11 mouse cellular contexts compared by ENCODE assay signal in genomic region chr2:6209116-6209515, GRCm38 (mm10). TPM values are rescaled to one million over a fixed set of nuclear protein-coding genes. Genes with fewer than 3 reads are reported as not detected.
A peak's percentile ranks its signal among the peaks of the same experiment; 100 is the strongest.
DNase-seq lines count a peak whose midpoint lies in the region; ATAC-seq lines count a peak whose summit lies in the region.
"Had no signal": no experiment of that assay in that cellular context is flagged by ENCODE, and none has a peak within 500 bp of the region (broad histone marks: within the 10 kb centered on the region; RNA-seq: fewer than 3 reads in every experiment).

No protein-coding gene starts in this region.

- intact Hi-C loops in left cerebral cortex, postnatal 10 days (cut with DNase I): no loop called here

- no peak for DNase-seq in frontal cortex, postnatal 25 days (ENCODE audit: low spot score in 2 of 2)
- DNase-seq in spleen, postnatal 36 days (ENCODE audit: low spot score in 2 of 2): peak; percentile 50 to 54
- DNase-seq in spleen, postnatal 14 days (ENCODE audit: low spot score in 2 of 2): no peak
- DNase-seq in left cerebral cortex, postnatal 10 days (ENCODE audit: extremely low spot score in 1 of 2, low spot score in 2 of 2): peak; percentile 53 to 72
- DNase-seq in telencephalon, adult 2 months (ENCODE audit: low read depth, low spot score): peak; percentile 62
- no peak for DNase-seq in retina, embryonic 14.5 days (ENCODE audit: low spot score)
- DNase-seq: kidney, postnatal 4 days; thymus, postnatal 25 days had no signal

- peak; percentile 56 for ATAC-seq in frontal cortex, adult (ENCODE audit: low TSS enrichment)
- ATAC-seq in cerebellum, adult (ENCODE audit: insufficient number of reproducible peaks, low FRiP score, low TSS enrichment): no peak
- ATAC-seq: intestine, embryonic 16.5 days had no signal

RNA-seq across cellular contexts. Expression of gene Echdc3, which starts 3.7 kb away (rescaled TPM):
- total RNA-seq in left cerebral cortex, postnatal 10 days (2021): under 1 TPM; 0.58 to 0.75 TPM

Comparison
In these comparisons a context has a peak if more than half of its experiments do, and no peak if none do; other contexts are left out.
1. DNase-seq: peak in spleen, postnatal 36 days (2 of 2), left cerebral cortex, postnatal 10 days (2 of 2) and telencephalon, adult 2 months (single experiment); none in frontal cortex, postnatal 25 days (0 of 2), spleen, postnatal 14 days (0 of 2) and retina, embryonic 14.5 days (single experiment).